Mouse (Mus musculus): ENCODE measurements around the gene Plekhg1.

DNA sequence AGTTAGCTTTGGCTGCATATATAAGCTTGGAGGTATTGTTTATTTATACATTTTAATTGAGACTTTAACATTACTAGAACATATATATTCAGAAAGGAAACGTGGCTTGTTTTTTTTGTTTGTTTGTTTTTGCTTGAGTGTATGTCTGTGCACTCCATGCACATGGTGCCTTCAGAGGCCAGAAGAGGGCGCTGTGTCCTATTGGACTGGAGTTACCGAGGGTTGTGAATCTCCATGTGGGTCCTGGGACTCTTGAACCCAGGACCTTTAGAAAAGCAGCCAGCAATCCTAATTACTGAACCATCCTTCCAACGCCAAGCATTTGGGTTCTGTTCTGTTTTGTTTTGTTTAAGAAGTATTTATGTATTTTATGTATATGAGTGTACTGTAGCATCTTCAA, 255.1 kb downstream of the Plekhg1 start:
- no peak for TF ChIP-seq CTCF (IDR thresholded peaks at IDR 0.05; ENCODE audit: borderline replicate concordance, control insufficient read depth, extremely low read depth, insufficient read depth, low read length, poor library complexity)
- TF ChIP-seq POLR2A (IDR thresholded peaks at IDR 0.05; ENCODE audit: control insufficient read depth, extremely low read depth, insufficient read depth, low read length, poor library complexity) = no peak

Data from thymus, adult 2 months (tissue).